Mouse (Mus musculus) neural tube, embryonic 14.5 days (tissue): ENCODE measurements at regions not wholly inside any gene's neighbourhood (a gene's known extent, or its start where the extent isn't known, plus 50 kb on each side); places are given as distances from the start of the nearest gene placed in this dataset.

Experiments used
- ATAC-seq: fragments of 200-750 bp; cut with Nextera tagmentation; 2 replicates; pipeline ENCODE4 v1.8.0; 2017; ENCODE audit warnings: low read depth, mild to moderate bottlenecking, moderate TSS enrichment, moderate library complexity
- H3K27ac ChIP-seq: fragments of 300-500 bp; sonication (generic); 2 replicates; pipeline ENCODE4 v1.5.1; 2014; ENCODE audit warnings: low read depth, mild to moderate bottlenecking, control low read depth, low read length, moderate library complexity, mixed read lengths
- H3K27me3 ChIP-seq: fragments of 300-500 bp; sonication (generic); 2 replicates; pipeline ENCODE4 v1.6.1; 2014; ENCODE audit warnings: low read length; ENCODE audit not compliant: control insufficient read depth, insufficient read depth
- H3K36me3 ChIP-seq: fragments of 300-500 bp; sonication (generic); 2 replicates; pipeline ENCODE4 v1.6.1; 2014; ENCODE audit warnings: low read length, mixed read lengths; ENCODE audit not compliant: control insufficient read depth, insufficient read depth
- H3K4me1 ChIP-seq: fragments of 300-500 bp; sonication (generic); 2 replicates; pipeline ENCODE4 v1.6.1; 2014; ENCODE audit warnings: low read length; ENCODE audit not compliant: control insufficient read depth, insufficient read depth
- H3K4me2 ChIP-seq: fragments of 300-500 bp; sonication (generic); 2 replicates; pipeline ENCODE4 v1.6.1; 2014; ENCODE audit warnings: mild to moderate bottlenecking, low read depth, low read length, control low read depth
- H3K4me3 ChIP-seq: fragments of 300-500 bp; sonication (generic); 2 replicates; pipeline ENCODE4 v1.5.1; 2014; ENCODE audit warnings: low read depth, low read length, control low read depth, mixed read lengths
- H3K9ac ChIP-seq: fragments of 300-500 bp; sonication (generic); replicated peaks from 2 replicates; pipeline ENCODE4 v1.6.1; 2014; ENCODE audit warnings: low read depth, mild to moderate bottlenecking, control low read depth, low read length, mixed read lengths
- H3K9me3 ChIP-seq: fragments of 300-500 bp; sonication (generic); 2 replicates; pipeline ENCODE4 v1.6.1; 2016; ENCODE audit warnings: low read length; ENCODE audit not compliant: control insufficient read depth
- WGBS: fragments of 180-500 bp; shearing (Covaris S2); extraction: QIAGEN DNeasy Blood & Tissue Kit; methylation state at CpG from one replicate; pipeline ENCODE4 v1.1.7; 2014; 5-methylcytosine and 5-hydroxymethylcytosine counted together

DNA sequence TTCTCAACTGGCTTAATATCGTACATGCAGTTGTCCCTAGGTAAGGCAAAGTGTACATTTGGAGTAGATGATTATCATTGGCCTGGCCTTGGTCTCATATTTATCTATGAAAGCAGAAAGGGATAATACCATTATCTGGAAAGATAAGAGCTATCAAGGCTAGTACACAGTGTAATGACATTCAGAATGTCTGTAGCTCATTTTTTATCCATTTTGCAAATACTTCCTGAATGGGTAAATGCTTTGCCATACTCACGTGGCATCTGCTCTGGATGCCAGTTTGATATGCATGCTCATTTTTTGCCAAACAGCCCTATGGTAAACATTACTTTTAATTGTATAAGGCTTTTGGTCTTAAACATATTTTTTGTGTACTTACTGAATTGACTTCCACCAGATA lies 723.4 kb downstream of the Brinp3 start:
- no peaks in the 10 kb centered on the region for H3K4me1 ChIP-seq
- WGBS: 81% methylated on average over 2 of the region's 2 CpGs
- H3K36me3 ChIP-seq: no peaks in the 10 kb centered on the region
- ATAC-seq: no peak
- no peak overlapping the region for H3K27ac ChIP-seq
- no peaks in the 10 kb centered on the region for H3K27me3 ChIP-seq
- no peak overlapping the region for H3K4me3 ChIP-seq
- H3K9me3 ChIP-seq: no peaks in the 10 kb centered on the region
- H3K9ac ChIP-seq: no peak overlapping the region
- H3K4me2 ChIP-seq: no peak overlapping the region

DNA sequence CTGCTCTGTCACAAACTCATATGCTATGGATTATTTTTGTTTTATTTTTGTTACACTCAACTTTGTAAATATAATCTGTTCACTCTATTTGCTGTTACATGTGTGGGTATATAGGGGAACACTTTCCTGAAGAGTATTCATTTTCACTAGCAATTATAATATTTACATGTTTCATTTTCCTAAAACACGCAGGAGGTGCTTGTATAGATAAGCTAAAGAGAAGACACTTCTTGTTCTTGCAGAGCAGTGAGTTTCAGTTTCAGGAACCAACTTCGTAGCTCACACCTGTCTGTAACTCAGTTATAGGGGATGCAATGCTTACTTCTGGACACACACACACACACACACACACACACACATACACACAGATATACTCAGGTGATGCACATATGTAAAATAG lies 724.9 kb downstream of the Brinp3 start:
- H3K27ac ChIP-seq: no peak overlapping the region
- H3K27me3 ChIP-seq: no peaks in the 10 kb centered on the region
- ATAC-seq: no peak
- H3K4me3 ChIP-seq: no peak overlapping the region
- H3K4me1 ChIP-seq: no peaks in the 10 kb centered on the region
- H3K36me3 ChIP-seq: no peaks in the 10 kb centered on the region
- 88% methylated on average over 2 of the region's 2 CpGs for WGBS
- H3K4me2 ChIP-seq: no peak overlapping the region
- H3K9me3 ChIP-seq: no peaks in the 10 kb centered on the region
- H3K9ac ChIP-seq: no peak overlapping the region

DNA sequence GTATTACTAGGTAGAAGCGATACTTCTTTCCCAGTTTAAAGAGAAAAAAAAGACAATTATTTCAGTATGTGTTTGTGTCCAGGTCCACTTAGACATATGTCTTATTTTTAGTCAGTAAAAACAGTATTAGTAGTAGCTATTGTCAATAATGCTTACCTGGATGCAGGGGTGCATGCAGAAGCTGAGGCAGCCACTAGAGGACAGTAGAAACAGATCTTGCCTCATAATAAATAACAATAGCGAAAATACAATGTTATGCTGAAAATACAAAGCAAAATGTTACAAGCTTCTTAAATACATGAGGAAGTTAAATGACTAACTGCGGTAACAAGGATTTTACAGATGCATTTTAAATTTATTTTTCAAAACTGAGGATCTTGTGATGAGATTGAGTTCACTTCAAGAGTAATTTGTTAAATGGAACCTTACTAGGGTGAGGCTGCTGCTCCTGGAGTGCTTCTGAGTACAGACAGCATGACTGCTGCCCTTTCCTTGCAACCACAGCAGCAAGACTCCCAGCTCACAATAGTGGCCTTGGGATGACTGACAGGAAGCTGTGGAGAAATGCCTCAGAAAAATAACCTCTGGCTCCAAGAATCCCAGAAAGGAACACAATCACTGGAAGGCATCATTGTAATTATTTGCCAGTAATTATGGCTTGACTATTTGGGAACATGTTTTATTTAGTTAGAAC lies 728.8 kb downstream of the Brinp3 start:
- H3K9ac ChIP-seq: no peak overlapping the region
- 70% methylated on average over 3 of the region's 3 CpGs for WGBS
- no peak overlapping the region for H3K27ac ChIP-seq
- H3K4me3 ChIP-seq: no peak overlapping the region
- no peak for ATAC-seq
- no peaks in the 10 kb centered on the region for H3K27me3 ChIP-seq
- H3K4me2 ChIP-seq: no peak overlapping the region
- H3K9me3 ChIP-seq: no peaks in the 10 kb centered on the region
- no peaks in the 10 kb centered on the region for H3K36me3 ChIP-seq
- no peaks in the 10 kb centered on the region for H3K4me1 ChIP-seq

DNA sequence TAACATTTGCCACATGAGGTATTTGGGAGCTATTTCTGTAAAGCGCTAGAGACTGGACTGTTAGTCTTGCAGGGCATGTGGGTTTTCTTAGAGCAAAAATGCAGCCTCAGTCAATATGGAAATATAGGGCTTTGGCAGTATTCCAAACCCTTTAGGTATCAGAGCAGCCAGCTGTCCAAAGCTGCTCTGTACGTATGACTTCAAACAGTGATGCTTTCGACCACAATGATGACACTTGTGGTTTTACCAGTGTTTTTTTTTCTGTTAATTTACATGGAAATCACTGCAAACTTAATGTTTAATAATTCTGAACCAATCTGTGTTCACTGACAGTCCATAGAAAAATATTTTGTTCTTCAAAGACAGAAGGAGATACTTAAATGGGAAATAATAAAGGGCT lies 743.0 kb downstream of the Brinp3 start:
- Histone ChIP-seq H3K9me3 (no peaks in the 10 kb centered on the region), H3K4me1 (no peaks in the 10 kb centered on the region), H3K4me3 (no peak overlapping the region), H3K4me2 (no peak overlapping the region), H3K36me3 (no peaks in the 10 kb centered on the region), H3K27me3 (no peaks in the 10 kb centered on the region), H3K9ac (no peak overlapping the region), H3K27ac (no peak overlapping the region)
- WGBS: 59% methylated on average over 3 of the region's 3 CpGs
- ATAC-seq: no peak

DNA sequence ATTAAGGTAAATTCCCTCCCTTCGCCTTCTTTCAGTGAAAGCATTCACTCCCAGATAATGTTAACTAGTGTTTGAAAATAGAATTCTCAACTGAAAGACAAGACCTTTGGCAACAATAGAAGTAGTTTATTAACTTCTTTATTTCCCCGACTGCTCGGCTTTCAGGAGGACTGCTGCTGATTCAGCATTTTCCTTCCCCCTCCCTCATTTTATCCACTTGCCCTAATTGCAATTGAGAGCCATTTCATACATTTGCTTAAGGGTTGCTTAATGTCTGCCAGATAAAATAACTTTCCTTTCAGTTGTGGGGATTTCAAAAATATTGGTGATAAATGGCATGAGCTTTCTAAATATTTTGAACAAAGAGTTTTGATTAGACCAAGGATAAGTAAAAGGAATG lies 744.5 kb downstream of the Brinp3 start:
- Histone ChIP-seq H3K4me3 (no peak overlapping the region), H3K4me1 (no peaks in the 10 kb centered on the region), H3K27me3 (no peaks in the 10 kb centered on the region), H3K9me3 (no peaks in the 10 kb centered on the region), H3K9ac (no peak overlapping the region), H3K36me3 (no peaks in the 10 kb centered on the region), H3K4me2 (no peak overlapping the region), H3K27ac (no peak overlapping the region)
- 87% methylated on average over 3 of the region's 3 CpGs for WGBS
- no peak for ATAC-seq

DNA sequence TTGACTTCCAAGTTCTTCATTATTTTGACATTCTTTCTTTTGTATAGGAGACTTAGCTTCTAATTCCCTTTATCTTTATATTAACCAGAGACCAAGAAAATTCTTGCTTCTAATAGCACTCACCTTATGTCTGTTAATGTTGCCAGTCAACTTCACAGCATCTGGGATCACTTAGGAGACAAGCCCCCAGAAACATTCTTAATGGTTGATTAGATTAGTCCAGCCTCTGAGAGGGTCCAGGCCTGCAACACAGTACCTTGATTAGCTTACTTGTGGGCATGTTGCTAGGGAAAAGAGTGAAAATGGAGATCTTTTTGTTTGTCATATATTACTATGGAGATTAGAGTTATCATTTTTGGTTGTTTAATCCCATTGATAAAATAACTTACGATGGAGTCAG lies 778.8 kb downstream of the Brinp3 start:
- WGBS: 88% methylated on average over 1 of the region's 1 CpGs
- ATAC-seq: no peak
- H3K27ac ChIP-seq: no peak overlapping the region

DNA sequence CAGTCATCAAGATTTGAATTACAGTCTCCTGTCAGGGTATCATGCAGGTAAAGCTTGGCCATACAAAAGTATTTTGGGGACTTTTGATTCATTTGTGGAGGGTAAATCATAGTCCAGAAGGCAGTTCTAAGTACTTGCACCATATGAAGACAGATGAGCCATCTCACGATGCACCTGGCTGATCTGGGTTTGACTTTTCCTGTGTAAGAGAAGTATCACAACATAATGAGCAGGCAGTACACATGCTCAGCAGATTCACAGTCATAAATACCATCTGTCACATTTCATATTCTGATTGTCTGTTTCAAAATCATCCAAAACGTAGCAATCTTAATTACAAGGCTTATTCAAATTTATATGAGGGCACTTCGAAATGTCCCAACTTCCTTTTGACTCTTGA lies 796.6 kb downstream of the Brinp3 start:
- no peak overlapping the region for H3K4me2 ChIP-seq
- no peaks in the 10 kb centered on the region for H3K9me3 ChIP-seq
- H3K4me3 ChIP-seq: no peak overlapping the region
- no peak overlapping the region for H3K27ac ChIP-seq
- no peak for ATAC-seq
- H3K27me3 ChIP-seq: no peaks in the 10 kb centered on the region
- no peaks in the 10 kb centered on the region for H3K36me3 ChIP-seq
- H3K9ac ChIP-seq: no peak overlapping the region
- H3K4me1 ChIP-seq: no peaks in the 10 kb centered on the region
- 87% methylated on average over 3 of the region's 3 CpGs for WGBS

More for the DNA sequence above, 778.8 kb downstream of the Brinp3 start:
- no peak overlapping the region for H3K4me3 ChIP-seq
- H3K4me1 ChIP-seq: no peaks in the 10 kb centered on the region
- H3K36me3 ChIP-seq: no peaks in the 10 kb centered on the region
- H3K4me2 ChIP-seq: no peak overlapping the region
- H3K9ac ChIP-seq: no peak overlapping the region
- no peaks in the 10 kb centered on the region for H3K9me3 ChIP-seq
- H3K27me3 ChIP-seq: no peaks in the 10 kb centered on the region

DNA sequence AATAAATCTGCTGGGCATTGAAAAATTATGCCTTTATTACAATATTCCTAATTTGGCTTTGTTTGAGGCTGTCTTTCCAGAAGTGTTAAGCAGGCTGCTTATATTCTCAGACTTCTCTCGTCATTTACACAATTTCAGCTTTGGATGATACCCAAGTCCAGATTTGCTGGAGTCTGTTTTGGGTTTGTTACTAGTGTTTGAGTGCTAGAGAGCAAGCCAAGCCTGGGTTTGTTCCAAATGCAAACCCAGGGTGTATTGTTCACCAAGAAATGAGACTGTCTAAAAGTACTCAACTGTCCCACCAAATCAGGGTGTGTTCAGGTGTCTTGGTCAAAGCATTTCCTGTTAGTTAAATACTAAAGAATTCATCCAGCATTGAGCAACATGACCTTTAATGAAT lies 814.7 kb downstream of the Brinp3 start:
- WGBS: 68% methylated on average over 1 of the region's 1 CpGs
- Histone ChIP-seq H3K4me2 (no peak overlapping the region), H3K9ac (no peak overlapping the region), H3K4me3 (no peak overlapping the region), H3K27me3 (no peaks in the 10 kb centered on the region), H3K36me3 (no peaks in the 10 kb centered on the region), H3K27ac (no peak overlapping the region), H3K4me1 (no peaks in the 10 kb centered on the region), H3K9me3 (no peaks in the 10 kb centered on the region)
- no peak for ATAC-seq

DNA sequence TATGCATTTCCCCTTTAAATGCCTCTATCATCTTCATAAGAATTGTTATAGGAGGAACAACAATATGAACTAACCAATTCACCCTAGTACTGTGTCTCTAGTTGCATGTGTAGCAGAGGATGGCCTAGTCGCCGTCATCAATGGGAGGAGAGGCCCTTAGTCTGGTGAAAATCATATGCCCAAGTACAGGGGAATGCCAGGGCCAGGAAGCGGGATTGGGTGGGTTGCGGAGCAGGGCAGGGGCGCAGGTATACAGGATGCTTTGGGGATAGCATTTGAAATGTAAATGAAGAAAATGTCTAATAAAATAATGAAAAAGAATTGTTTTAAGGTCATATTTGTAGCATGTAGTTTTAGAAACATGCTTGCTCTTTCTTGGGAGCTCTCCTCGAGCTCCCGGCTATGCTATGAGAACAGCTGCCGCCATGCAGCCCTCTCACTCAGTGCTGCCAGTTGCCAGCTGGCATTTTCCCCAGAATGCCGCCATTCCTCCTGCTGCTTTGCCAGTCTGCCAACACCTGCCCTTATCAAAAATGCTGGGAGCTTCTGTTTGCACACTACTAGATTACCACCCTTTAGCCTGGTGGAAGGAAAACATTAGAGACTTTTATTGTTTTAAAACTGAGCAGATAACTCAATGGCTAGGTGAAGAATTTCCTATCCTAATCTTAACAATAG lies 848.9 kb downstream of the Brinp3 start:
- H3K27me3 ChIP-seq: no peaks in the 10 kb centered on the region
- no peaks in the 10 kb centered on the region for H3K4me1 ChIP-seq
- H3K27ac ChIP-seq: peak overlapping the region; percentile 10; the same call in 1 of the 2 replicates
- no peaks in the 10 kb centered on the region for H3K9me3 ChIP-seq
- 83% methylated on average over 9 of the region's 9 CpGs for WGBS
- H3K4me3 ChIP-seq: no peak overlapping the region
- no peaks in the 10 kb centered on the region for H3K36me3 ChIP-seq
- ATAC-seq: peak; percentile 90
- no peak overlapping the region for H3K9ac ChIP-seq
- H3K4me2 ChIP-seq: no peak overlapping the region
